Comparison of ENCODE assay signal across 7 mouse cellular contexts in genomic region chr5:36483203-36484101, GRCm38 (mm10). TPM values are rescaled to one million over a fixed set of nuclear protein-coding genes. Genes with fewer than 3 reads are reported as not detected.
DNase-seq lines count a peak whose midpoint lies in the region; ATAC-seq and TF ChIP-seq lines count a peak whose summit lies in the region.

No protein-coding gene starts in this region.

- H3K4me2 ChIP-seq in heart, embryonic 16.5 days (ENCODE audit: low read depth, low read length) = peak overlapping the region; percentile 88

- no peaks in the 10 kb centered on the region for H3K9me3 ChIP-seq in ES-Bruce4 (replicated peaks; ENCODE audit: control insufficient read depth, insufficient read depth, low read length, poor library complexity, severe bottlenecking)
- H3K9me3 ChIP-seq in heart, embryonic 16.5 days (replicated peaks; ENCODE audit: control insufficient read depth, low read length) = no peaks in the 10 kb centered on the region
- H3K9me3 ChIP-seq in megakaryocyte, embryonic 14.5 days = no peaks in the 10 kb centered on the region

- TF ChIP-seq CTCF in ES-Bruce4 (IDR thresholded peaks at IDR 0.05; ENCODE audit: low read depth, low read length) = no peak

- H3K36me3 ChIP-seq in ES-Bruce4 (ENCODE audit: control insufficient read depth, insufficient read depth, low read length, poor library complexity, severe bottlenecking) = no peaks in the 10 kb centered on the region
- no peaks in the 10 kb centered on the region for H3K36me3 ChIP-seq in heart, embryonic 16.5 days (ENCODE audit: control insufficient read depth, insufficient read depth)
- H3K36me3 ChIP-seq in megakaryocyte, embryonic 14.5 days (replicated peaks; ENCODE audit: low read length) = peaks cover 41% of the 10 kb centered on the region

- peak; percentile 70 for DNase-seq in adrenal gland, postnatal 14 days
- peak; percentile 15 to 31 for DNase-seq in left cerebral cortex, postnatal 14 days (ENCODE audit: low spot score in 2 of 2)
- DNase-seq in spleen, postnatal 10 days (ENCODE audit: low spot score in 2 of 2) = peak; percentile 71 to 74

- no peak for TF ChIP-seq POLR2A in ES-Bruce4 (IDR thresholded peaks at IDR 0.05; ENCODE audit: insufficient read depth, low read length)

- H3K27me3 ChIP-seq in ES-Bruce4 (ENCODE audit: control insufficient read depth, insufficient read depth, low read length, poor library complexity, severe bottlenecking) = no peaks in the 10 kb centered on the region
- H3K27me3 ChIP-seq in heart, embryonic 16.5 days (ENCODE audit: control insufficient read depth, insufficient read depth, low read length) = peaks cover 10% of the 10 kb centered on the region; the same call in 1 of the 2 replicates
- H3K27me3 ChIP-seq in megakaryocyte, embryonic 14.5 days (replicated peaks) = peaks cover 24% of the 10 kb centered on the region

- no peaks in the 10 kb centered on the region for H3K4me1 ChIP-seq in ES-Bruce4 (ENCODE audit: control insufficient read depth, insufficient read depth, low read length)
- H3K4me1 ChIP-seq in heart, embryonic 16.5 days (ENCODE audit: control insufficient read depth, insufficient read depth, low read length) = peaks cover 33% of the 10 kb centered on the region
- peaks cover 75% of the 10 kb centered on the region for H3K4me1 ChIP-seq in megakaryocyte, embryonic 14.5 days

- no peak overlapping the region for H3K27ac ChIP-seq in ES-Bruce4 (ENCODE audit: insufficient read depth, low read length)
- H3K27ac ChIP-seq in heart, embryonic 16.5 days (ENCODE audit: low read length) = peak overlapping the region; percentile 77

- H3K4me3 ChIP-seq in ES-Bruce4 (ENCODE audit: low read depth, low read length) = peak overlapping the region; percentile 87
- H3K4me3 ChIP-seq in heart, embryonic 16.5 days (ENCODE audit: low read length) = peak overlapping the region; percentile 96
- peak overlapping the region; percentile 94 for H3K4me3 ChIP-seq in megakaryocyte, embryonic 14.5 days (replicated peaks)

- WGBS in heart, embryonic 16.5 days = under 1% methylated on average over 56 of the region's 58 CpGs

- peak overlapping the region; percentile 61 for H3K9ac ChIP-seq in ES-Bruce4 (ENCODE audit: low read depth, poor library complexity, severe bottlenecking)
- peak overlapping the region; percentile 96 for H3K9ac ChIP-seq in heart, embryonic 16.5 days (ENCODE audit: low read length)

- intact Hi-C loops in left cerebral cortex, postnatal 14 days (cut with DNase I) = loop anchor here (5.0 kb wide), 1 partner anchor 99 kb away; no protein-coding TSS in a partner anchor

- peak; percentile 31 for ATAC-seq in erythroblast, adult 5-6 weeks (replicated peaks; ENCODE audit: low FRiP score, poor library complexity, severe bottlenecking)
- peak; percentile 30 for ATAC-seq in heart, embryonic 16.5 days (replicated peaks; ENCODE audit: extremely low read depth, insufficient read depth, low FRiP score)

- TF ChIP-seq EP300 in ES-Bruce4 (IDR thresholded peaks at IDR 0.05; ENCODE audit: insufficient read depth, low read depth, low read length) = no peak

RNA-seq across cellular contexts. Expression of gene Tada2b, which starts 0.6 kb away (rescaled TPM):
- polyA plus RNA-seq in ES-Bruce4 (2011; ENCODE audit: insufficient read depth, insufficient read length, low read depth, missing spikeins) = 6.8 and 8.4 TPM in 2 replicates
- 36.4 and 37.6 TPM in 2 replicates for total RNA-seq in adrenal gland, postnatal 14 days (2021)
- 4.8 and 6.5 TPM in 2 replicates for total RNA-seq in erythroblast, adult 5-6 weeks (2015; ENCODE audit: low replicate concordance)
- 2.3 and 9.6 TPM in 2 replicates for total RNA-seq in erythroblast, adult 5-6 weeks (2017; ENCODE audit: low replicate concordance)
- polyA plus RNA-seq in heart, embryonic 16.5 days (2015; fragmentation: Nextera tagmentation; extraction: Ambion mirVana) = 1.7 TPM in 2 replicates
- total RNA-seq in left cerebral cortex, postnatal 14 days (2021) = 10 to 100 TPM; 26.5 to 29.1 TPM
- 37.5 and 60.1 TPM in 2 replicates for polyA plus RNA-seq in megakaryocyte, embryonic 14.5 days (2012; ENCODE audit: insufficient read depth, low replicate concordance)

RNA-seq across cellular contexts. Expression of gene Ccdc96, which starts 0.9 kb away (rescaled TPM):
- polyA plus RNA-seq in ES-Bruce4 (2011; ENCODE audit: insufficient read depth, insufficient read length, low read depth, missing spikeins) = 0.33 and 0.37 TPM in 2 replicates
- 0.49 and 0.52 TPM in 2 replicates for total RNA-seq in adrenal gland, postnatal 14 days (2021)
- not detected in 2 replicates for total RNA-seq in erythroblast, adult 5-6 weeks (2015; ENCODE audit: low replicate concordance)
- 0.84 TPM in 1 of 2 replicates, not detected in the other for total RNA-seq in erythroblast, adult 5-6 weeks (2017; ENCODE audit: low replicate concordance)
- polyA plus RNA-seq in heart, embryonic 16.5 days (2015; fragmentation: Nextera tagmentation; extraction: Ambion mirVana) = 0.37 TPM in 2 replicates
- total RNA-seq in left cerebral cortex, postnatal 14 days (2021) = 1 to 10 TPM; 1.3 TPM
- polyA plus RNA-seq in megakaryocyte, embryonic 14.5 days (2012; ENCODE audit: insufficient read depth, low replicate concordance) = 0.57 TPM in 1 of 2 replicates, not detected in the other

RNA-seq across cellular contexts. Expression of gene Grpel1, which starts 18.7 kb away (rescaled TPM):
- 28.8 and 28.9 TPM in 2 replicates for polyA plus RNA-seq in ES-Bruce4 (2011; ENCODE audit: insufficient read depth, insufficient read length, low read depth, missing spikeins)
- total RNA-seq in adrenal gland, postnatal 14 days (2021) = 93.6 and 94.2 TPM in 2 replicates
- total RNA-seq in erythroblast, adult 5-6 weeks (2015; ENCODE audit: low replicate concordance) = 8.2 and 8.5 TPM in 2 replicates
- 10.6 and 12.4 TPM in 2 replicates for total RNA-seq in erythroblast, adult 5-6 weeks (2017; ENCODE audit: low replicate concordance)
- polyA plus RNA-seq in heart, embryonic 16.5 days (2015; fragmentation: Nextera tagmentation; extraction: Ambion mirVana) = 65.3 and 68.4 TPM in 2 replicates
- total RNA-seq in left cerebral cortex, postnatal 14 days (2021) = 10 to 100 TPM; 20.4 to 20.8 TPM
- 4.2 and 17.4 TPM in 2 replicates for polyA plus RNA-seq in megakaryocyte, embryonic 14.5 days (2012; ENCODE audit: insufficient read depth, low replicate concordance)
